Mouse (Mus musculus) T-cell, adult 66 days (primary cell): ENCODE measurements around the gene Fgf10. TPM values are rescaled to one million over a fixed set of nuclear protein-coding genes. Genes with fewer than 3 reads are reported as not detected.

Experiments used
- total RNA-seq, 2 experiments: library from RNA; stranded (reverse); gene quantifications; 3 replicates in 1 of 2; 4 replicates in 1 of 2; pipeline ENCODE4 v1.2.4; 2023

The Fgf10 gene
- total RNA-seq: not detected

DNA sequence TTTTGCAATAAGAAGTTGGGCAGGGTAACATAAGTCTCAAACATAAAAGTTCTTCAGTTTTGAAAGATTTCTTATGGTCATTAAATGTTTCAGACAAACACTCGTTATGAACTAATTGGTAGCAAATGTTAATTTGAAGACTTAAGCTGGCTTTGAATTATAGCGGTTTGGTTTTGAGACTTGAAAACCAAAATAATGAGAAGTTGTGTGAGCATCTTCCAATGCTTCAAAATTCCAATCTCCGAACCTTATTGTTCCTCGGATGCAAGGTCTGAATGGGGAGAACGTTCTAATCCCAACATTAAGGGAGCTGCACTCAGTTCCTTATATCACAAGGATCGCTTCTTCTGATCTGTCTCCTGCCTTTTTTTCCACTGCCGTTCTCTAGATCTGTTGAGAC is at the start of gene Fgf10:
Fgf10 (plus strand) TSS at position 301 of the 400 bp plus-strand sequence.

